Mouse (Mus musculus) ovary, postnatal 14 days (tissue): Measurements from ENCODE around the gene Insm1.

ENCODE experiments used
- DNase-seq: peaks from one replicate; pipeline ENCODE4 v3.0.0; 2022; ENCODE audit warnings: low spot score

Insm1 gene

GRCm38 (mm10) chr2:146262966-146263365 is 41.2 kb downstream of the Insm1 start:
- DNase-seq = no peak

- no peak for DNase-seq
Measured at GRCm38 (mm10) chr2:146265045-146265444, 43.3 kb downstream of the Insm1 start.

GRCm38 (mm10) chr2:146266539-146266938 is 44.8 kb downstream of the Insm1 start:
- no peak for DNase-seq
